In genomic region chr14:121965461-121965860, GRCm38 (mm10) we compare ENCODE assay signal across 30 mouse cellular contexts. TPM values are rescaled to one million over a fixed set of nuclear protein-coding genes. Genes with fewer than 3 reads are reported as not detected.
DNase-seq lines count a peak whose midpoint lies in the region; ATAC-seq and TF ChIP-seq lines count a peak whose summit lies in the region.
"Had no signal": no experiment of that assay in that cellular context is flagged by ENCODE, and none has a peak within 500 bp of the region (broad histone marks: within the 10 kb centered on the region; RNA-seq: fewer than 3 reads in every experiment).

No protein-coding gene starts in this region.

- H3K36me3 ChIP-seq in intestine, embryonic 16.5 days (ENCODE audit: control insufficient read depth, insufficient read depth, low read length), result no peaks in the 10 kb centered on the region
- no peaks in the 10 kb centered on the region for H3K36me3 ChIP-seq in intestine, postnatal 0 days (ENCODE audit: control insufficient read depth, insufficient read depth)
- H3K36me3 ChIP-seq: limb, embryonic 13.5 days; lung, embryonic 15.5 days; neural tube, embryonic 15.5 days had no signal

- H3K4me3 ChIP-seq in intestine, embryonic 16.5 days (ENCODE audit: low read length), result no peak overlapping the region
- no peak overlapping the region for H3K4me3 ChIP-seq in intestine, postnatal 0 days (ENCODE audit: low read depth, low read length)
- H3K4me3 ChIP-seq: forebrain, embryonic 13.5 days; layer of hippocampus, adult 2 months; limb, embryonic 13.5 days; lung, embryonic 15.5 days; neural tube, embryonic 15.5 days had no signal

- no peak overlapping the region for H3K4me2 ChIP-seq in intestine, embryonic 16.5 days (ENCODE audit: low read depth, low read length)
- H3K4me2 ChIP-seq in intestine, postnatal 0 days (replicated peaks; ENCODE audit: low read depth), result no peak overlapping the region
- H3K4me2 ChIP-seq: forebrain, embryonic 13.5 days; limb, embryonic 13.5 days; liver, embryonic 11.5 days; lung, embryonic 15.5 days; neural tube, embryonic 15.5 days had no signal

- DNase-seq in CD4-positive helper T cell, adult 2 months (ENCODE audit: low read depth, low spot score), result peak; percentile 57
- DNase-seq in CD4-positive, CD25-positive, alpha-beta regulatory T cell, adult 2 months (ENCODE audit: low read depth, low spot score), result peak; percentile 55
- DNase-seq in induced T-regulatory cell, adult 2 months (ENCODE audit: low read depth), result peak; percentile 75
- no peak for DNase-seq in lung, postnatal 36 days
- DNase-seq: adrenal gland, postnatal 25 days; cerebellum, adult 8-10 months; cerebellum, postnatal 25 days; gastrocnemius, postnatal 14 days; kidney, adult 2 months; kidney, postnatal 36 days; lung, postnatal 4 days; midbrain, embryonic 14.5 days; retina, postnatal 1 day; right cerebral cortex, postnatal 14 days; thymus, adult 18-20 months had no signal

- WGBS in intestine, embryonic 16.5 days, result 83% methylated on average over 4 of the region's 4 CpGs
- 81% methylated on average over 4 of the region's 4 CpGs for WGBS in intestine, postnatal 0 days

- peaks cover 30% of the 10 kb centered on the region for H3K4me1 ChIP-seq in intestine, embryonic 16.5 days (ENCODE audit: control insufficient read depth, insufficient read depth, low read length)
- no peaks in the 10 kb centered on the region for H3K4me1 ChIP-seq in intestine, postnatal 0 days (replicated peaks; ENCODE audit: control insufficient read depth, insufficient read depth, low read length)

- no peak overlapping the region for H3K9ac ChIP-seq in intestine, embryonic 16.5 days (ENCODE audit: low read depth, low read length)
- H3K9ac ChIP-seq in intestine, postnatal 0 days (ENCODE audit: low read depth, low read length), result no peak overlapping the region
- H3K9ac ChIP-seq: forebrain, embryonic 13.5 days; limb, embryonic 13.5 days; lung, embryonic 15.5 days; neural tube, embryonic 15.5 days had no signal

- no peaks in the 10 kb centered on the region for H3K27me3 ChIP-seq in intestine, embryonic 16.5 days (replicated peaks; ENCODE audit: control insufficient read depth, insufficient read depth, low read length)
- H3K27me3 ChIP-seq in intestine, postnatal 0 days (replicated peaks; ENCODE audit: control insufficient read depth, insufficient read depth, low read length), result no peaks in the 10 kb centered on the region
- H3K27me3 ChIP-seq: forebrain, embryonic 13.5 days; limb, embryonic 13.5 days; lung, embryonic 15.5 days; neural tube, embryonic 15.5 days had no signal

- TF ChIP-seq CTCF in intestine, postnatal 0 days (IDR thresholded peaks at IDR 0.05; ENCODE audit: low read depth), result no peak

- ATAC-seq in intestine, embryonic 16.5 days, result no peak
- no peak for ATAC-seq in intestine, postnatal 0 days
- no peak for ATAC-seq in megakaryocyte, adult 5-6 weeks (ENCODE audit: poor library complexity, severe bottlenecking)
- ATAC-seq: forebrain, embryonic 13.5 days; hindbrain, postnatal 0 days had no signal

- no peaks in the 10 kb centered on the region for H3K9me3 ChIP-seq in intestine, embryonic 16.5 days (ENCODE audit: control insufficient read depth, low read length)
- no peaks in the 10 kb centered on the region for H3K9me3 ChIP-seq in intestine, postnatal 0 days (ENCODE audit: control insufficient read depth)
- H3K9me3 ChIP-seq: forebrain, embryonic 13.5 days; limb, embryonic 13.5 days; lung, embryonic 15.5 days; neural tube, embryonic 15.5 days had no signal

- H3K27ac ChIP-seq in intestine, embryonic 16.5 days (ENCODE audit: low read length), result peak overlapping the region; percentile 23; the same call in 1 of the 2 replicates
- H3K27ac ChIP-seq in intestine, postnatal 0 days (ENCODE audit: low read depth, low read length), result no peak overlapping the region
- H3K27ac ChIP-seq: forebrain, embryonic 13.5 days; hindbrain, postnatal 0 days; limb, embryonic 13.5 days; lung, embryonic 15.5 days; neural tube, embryonic 15.5 days; stomach, postnatal 0 days had no signal

RNA-seq across cellular contexts. Expression of gene Gpr183, which starts 0.5 kb away (rescaled TPM):
- polyA plus RNA-seq in intestine, embryonic 16.5 days (2015; fragmentation: Nextera tagmentation; extraction: Ambion mirVana), result 3.7 and 4.1 TPM in 2 replicates
- polyA plus RNA-seq in intestine, postnatal 0 days (2015; fragmentation: Nextera tagmentation; extraction: Ambion mirVana), result 1.5 and 1.6 TPM in 2 replicates
- 39.0 and 39.1 TPM in 2 replicates for total RNA-seq in megakaryocyte, adult 5-6 weeks (2015)
- total RNA-seq in megakaryocyte, adult 5-6 weeks (2017), result 33.8 and 36.4 TPM in 2 replicates

RNA-seq across cellular contexts. Expression of gene Gpr18, which starts 49.9 kb away (rescaled TPM):
- 0.34 and 0.38 TPM in 2 replicates for polyA plus RNA-seq in intestine, embryonic 16.5 days (2015; fragmentation: Nextera tagmentation; extraction: Ambion mirVana)
- 0.10 and 0.13 TPM in 2 replicates for polyA plus RNA-seq in intestine, postnatal 0 days (2015; fragmentation: Nextera tagmentation; extraction: Ambion mirVana)
- 11.3 and 16.1 TPM in 2 replicates for total RNA-seq in megakaryocyte, adult 5-6 weeks (2015)
- total RNA-seq in megakaryocyte, adult 5-6 weeks (2017), result 11.9 and 12.9 TPM in 2 replicates
- total RNA-seq: gastrocnemius, postnatal 14 days; hindbrain, postnatal 0 days; layer of hippocampus, adult 2 months; layer of hippocampus, postnatal 25 days; left cerebral cortex, adult 8-10 months; left cerebral cortex, postnatal 36 days had no signal
- polyA plus RNA-seq: hindbrain, postnatal 0 days; kidney, embryonic 16.5 days; liver, embryonic 11.5 days; midbrain, embryonic 14.5 days; neural tube, embryonic 15.5 days had no signal
